Mouse (Mus musculus) hindbrain, embryonic 10.5 days (tissue): ENCODE data around the gene Cbx5. TPM values are rescaled to one million over a fixed set of nuclear protein-coding genes. Genes with fewer than 3 reads are reported as not detected.
A peak's percentile ranks its signal among the peaks of the same experiment; 100 is the strongest.
"Not testable (repeated sequence)": the region's sequence is repeated elsewhere in the genome, so short reads cannot be mapped to it uniquely, and the experiment has no call there.

Experiments used
- DNase-seq: peaks from one replicate; pipeline ENCODE4 v3.0.0-alpha.2; 2017; ENCODE audit warnings: low spot score
- H3K27ac ChIP-seq: fragments of 300-500 bp; sonication (generic); 2 replicates; pipeline ENCODE4 v1.5.1; 2016; ENCODE audit warnings: mild to moderate bottlenecking, moderate library complexity
- H3K27me3 ChIP-seq: fragments of 300-500 bp; sonication (generic); 2 replicates; pipeline ENCODE4 v1.6.1; 2016; ENCODE audit warnings: mild to moderate bottlenecking; ENCODE audit not compliant: poor library complexity, insufficient read depth, severe bottlenecking
- H3K36me3 ChIP-seq: fragments of 300-500 bp; sonication (generic); 2 replicates; pipeline ENCODE4 v1.6.1; 2016; ENCODE audit warnings: mild to moderate bottlenecking, moderate library complexity
- H3K4me1 ChIP-seq: fragments of 300-500 bp; sonication (generic); replicated peaks from 2 replicates; pipeline ENCODE4 v1.6.1; 2016; ENCODE audit warnings: mild to moderate bottlenecking
- H3K4me3 ChIP-seq: fragments of 300-500 bp; sonication (generic); 2 replicates; pipeline ENCODE4 v1.5.1; 2016; ENCODE audit warnings: mild to moderate bottlenecking, moderate library complexity
- H3K9me3 ChIP-seq: fragments of 300-500 bp; sonication (generic); 2 replicates; pipeline ENCODE4 v1.6.1; 2016; ENCODE audit warnings: mild to moderate bottlenecking, moderate library complexity
- WGBS: fragments of 180-500 bp; shearing (Covaris S2); methylation state at CpG from one replicate; pipeline ENCODE4 v1.1.7; 2016; 5-methylcytosine and 5-hydroxymethylcytosine counted together
- polyA plus RNA-seq: library from polyadenylated mRNA; unstranded; fragments of >200 nt; fragmentation: Nextera tagmentation; extraction: Ambion mirVana; gene quantifications from 2 replicates; pipeline ENCODE4 v1.2.1, GENCODE M21; 2016

The Cbx5 gene
- polyA plus RNA-seq, 1 experiment from 2014 or later: 157 TPM

GRCm38 (mm10) chr15:103259989-103260388, 20.4 kb upstream of the Cbx5 start:
- 79% methylated on average over 1 of the region's 1 CpGs for WGBS
- no peak for DNase-seq
- peaks cover 16% of the 10 kb centered on the region for H3K4me1 ChIP-seq
- H3K4me3 ChIP-seq: no peak overlapping the region
- H3K27ac ChIP-seq: no peak overlapping the region
- peaks cover 24% of the 10 kb centered on the region for H3K27me3 ChIP-seq
- no peaks in the 10 kb centered on the region for H3K36me3 ChIP-seq
- no peaks in the 10 kb centered on the region for H3K9me3 ChIP-seq

- no peak overlapping the region for H3K4me3 ChIP-seq
- H3K9me3 ChIP-seq: no peaks in the 10 kb centered on the region
- WGBS: 88% methylated on average over 5 of the region's 5 CpGs
- H3K27me3 ChIP-seq: peaks cover 33% of the 10 kb centered on the region
- H3K4me1 ChIP-seq: peaks cover 21% of the 10 kb centered on the region
- H3K27ac ChIP-seq: no peak overlapping the region
- no peak for DNase-seq
- H3K36me3 ChIP-seq: no peaks in the 10 kb centered on the region
These were observed 19.5 kb upstream of the Cbx5 start for GRCm38 (mm10) chr15:103259162-103259561.

- Histone ChIP-seq H3K4me3 (peak within 1 kb of the TSS; percentile 38), H3K27me3 (peaks cover 38% of the 10 kb centered on the region), H3K36me3 (no peaks in the 10 kb centered on the region), H3K27ac (peak within 1 kb of the TSS; percentile 62), H3K9me3 (no peaks in the 10 kb centered on the region), H3K4me1 (peaks cover 21% of the 10 kb centered on the region)
- no peak for DNase-seq
- 12% methylated on average over 15 of the region's 15 CpGs for WGBS
These were observed 18.4 kb upstream of the Cbx5 start, which contains the start of gene Nfe2 for GRCm38 (mm10) chr15:103257790-103258728. Gene Nfe2, minus strand, starts transcription at chr15:103258403.

DNA sequence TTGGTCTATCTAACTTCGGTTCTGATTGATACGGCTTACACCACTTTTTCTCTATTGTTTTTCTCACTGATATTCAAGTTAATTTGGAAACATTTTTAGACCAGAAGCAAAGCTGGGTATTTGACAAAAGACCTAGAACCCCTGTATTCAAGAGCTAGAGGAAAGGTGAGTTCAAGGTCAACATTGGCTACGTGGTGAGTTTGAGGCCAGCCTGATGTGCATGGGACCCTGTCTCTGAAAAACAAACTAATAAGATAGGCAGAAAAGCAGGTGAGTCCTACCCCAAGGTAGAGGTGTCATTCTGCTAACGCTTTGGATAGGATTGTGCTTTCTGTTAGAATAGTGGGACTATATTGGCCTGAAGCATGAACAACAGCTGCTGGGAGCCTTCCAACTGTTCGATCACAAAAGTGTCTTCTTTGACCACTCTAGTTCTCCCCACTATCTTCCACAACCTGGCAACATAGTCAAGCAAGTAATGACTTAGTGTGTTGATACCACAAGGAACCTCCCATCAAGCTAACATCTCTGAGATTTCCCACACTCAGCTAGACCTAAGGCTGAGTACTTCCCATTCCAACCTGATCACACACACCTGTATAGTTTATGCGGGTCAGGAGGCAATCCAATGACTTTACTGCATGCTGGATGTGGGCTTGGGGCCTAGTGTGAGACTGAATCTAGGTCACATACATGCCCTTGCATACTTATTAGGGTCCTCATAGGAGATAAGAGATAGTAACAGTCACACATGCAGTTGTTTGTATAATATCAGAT, 16.8 kb upstream of the Cbx5 start:
- no peaks in the 10 kb centered on the region for H3K36me3 ChIP-seq
- peaks cover 21% of the 10 kb centered on the region for H3K4me1 ChIP-seq
- H3K27ac ChIP-seq: no peak overlapping the region
- peaks cover 38% of the 10 kb centered on the region for H3K27me3 ChIP-seq
- WGBS: 90% methylated on average over 6 of the region's 6 CpGs
- H3K9me3 ChIP-seq: no peaks in the 10 kb centered on the region
- no peak for DNase-seq
- no peak overlapping the region for H3K4me3 ChIP-seq

DNA sequence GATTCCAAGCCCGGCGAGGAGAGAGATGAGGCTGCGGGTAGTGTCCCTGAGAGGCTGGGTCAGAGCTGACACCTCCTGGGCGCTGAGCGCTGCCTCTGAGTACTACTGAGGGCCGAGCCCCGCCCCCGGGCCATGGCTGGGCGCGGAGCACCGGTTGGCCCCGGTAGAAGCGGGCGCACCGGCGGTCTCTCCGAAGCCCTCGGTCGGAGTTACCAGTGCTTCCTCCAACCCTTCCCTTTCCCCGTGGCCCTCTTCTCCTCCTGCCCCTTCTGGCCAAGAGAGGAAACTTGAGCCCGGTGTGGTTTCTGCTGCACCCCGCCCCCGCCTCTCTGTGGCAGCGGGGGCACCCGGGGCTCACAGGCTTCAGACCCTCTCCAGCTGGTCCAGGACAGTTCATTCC, 15.6 kb upstream of the Cbx5 start:
- H3K36me3 ChIP-seq: no peaks in the 10 kb centered on the region
- H3K27ac ChIP-seq: peak overlapping the region; percentile 83
- H3K4me1 ChIP-seq: peaks cover 29% of the 10 kb centered on the region
- H3K4me3 ChIP-seq: peak overlapping the region; percentile 57
- DNase-seq: peak; percentile 57
- WGBS: 1% methylated on average over 25 of the region's 25 CpGs
- H3K9me3 ChIP-seq: no peaks in the 10 kb centered on the region
- peaks cover 38% of the 10 kb centered on the region for H3K27me3 ChIP-seq

DNA sequence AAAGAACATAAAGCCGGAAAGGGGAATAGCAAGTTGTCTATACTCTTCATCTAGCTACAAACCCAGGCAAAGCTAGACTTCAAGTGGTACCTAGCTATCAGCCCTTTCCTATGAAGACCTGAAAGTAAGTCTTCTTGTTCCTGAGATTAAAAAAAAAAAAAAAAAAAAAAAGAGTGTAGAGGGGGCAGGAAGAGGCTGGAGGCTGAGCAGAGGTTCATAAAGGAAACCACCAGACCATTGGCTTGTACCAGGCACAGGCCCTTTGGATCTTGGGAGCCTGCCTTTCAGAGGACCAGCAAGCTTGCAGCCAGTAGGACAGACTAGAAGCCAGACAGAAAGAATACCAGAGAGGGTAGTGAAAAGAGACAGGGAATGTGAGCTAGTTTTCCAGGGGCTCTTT, 13.7 kb upstream of the Cbx5 start:
- 96% methylated on average over 1 of the region's 1 CpGs for WGBS
- Histone ChIP-seq H3K4me1 (peaks cover 29% of the 10 kb centered on the region), H3K4me3 (0 out of 2 replicates have a peak overlapping the region, but pooled peaks have one; percentile 14), H3K27ac (no peak overlapping the region), H3K9me3 (no peaks in the 10 kb centered on the region), H3K27me3 (peaks cover 33% of the 10 kb centered on the region), H3K36me3 (peaks cover 12% of the 10 kb centered on the region)
- DNase-seq: no peak

DNA sequence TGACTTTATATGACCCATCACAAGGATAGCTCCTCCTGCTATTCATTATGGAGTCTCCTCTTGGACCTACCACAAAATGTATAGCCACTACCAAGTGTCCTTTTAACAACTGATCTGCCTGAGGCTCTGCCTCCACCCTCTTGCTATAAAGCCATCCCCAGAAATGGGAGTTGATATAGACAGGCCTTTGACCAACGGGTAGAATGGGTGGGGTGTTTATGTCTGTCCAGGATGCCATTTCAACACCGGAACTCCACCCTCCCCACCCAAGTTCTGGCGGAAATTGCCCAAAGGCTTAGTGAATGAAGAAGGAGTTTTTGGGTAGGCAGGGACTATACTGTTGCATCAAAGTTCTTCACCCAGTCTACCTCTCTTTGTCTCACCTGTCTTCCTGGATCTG, 13.0 kb upstream of the Cbx5 start:
- no peak for DNase-seq
- Histone ChIP-seq H3K27me3 (peaks cover 26% of the 10 kb centered on the region), H3K4me1 (peaks cover 22% of the 10 kb centered on the region), H3K36me3 (peaks cover 19% of the 10 kb centered on the region), H3K9me3 (no peaks in the 10 kb centered on the region), H3K4me3 (no peak overlapping the region), H3K27ac (no peak overlapping the region)
- WGBS: 86% methylated on average over 3 of the region's 3 CpGs

- H3K9me3 ChIP-seq: no peaks in the 10 kb centered on the region
- H3K27ac ChIP-seq: 0 out of 2 replicates have a peak overlapping the region, but pooled peaks have one; percentile 76
- DNase-seq: no peak
- H3K4me3 ChIP-seq: no peak overlapping the region
- peaks cover 25% of the 10 kb centered on the region for H3K27me3 ChIP-seq
- 64% methylated on average over 1 of the region's 1 CpGs for WGBS
- H3K4me1 ChIP-seq: peaks cover 21% of the 10 kb centered on the region
- peaks cover 30% of the 10 kb centered on the region for H3K36me3 ChIP-seq
These were observed 12.0 kb upstream of the Cbx5 start for GRCm38 (mm10) chr15:103251595-103251994.

- H3K27ac ChIP-seq: peak overlapping the region; percentile 76
- H3K4me3 ChIP-seq: peak overlapping the region; percentile 9; the same call in 1 of the 2 replicates
- peaks cover 23% of the 10 kb centered on the region for H3K4me1 ChIP-seq
- no peaks in the 10 kb centered on the region for H3K9me3 ChIP-seq
- peaks cover 43% of the 10 kb centered on the region for H3K36me3 ChIP-seq
- peaks cover 16% of the 10 kb centered on the region for H3K27me3 ChIP-seq
- DNase-seq: peak; percentile 81
- 27% methylated on average over 2 of the region's 2 CpGs for WGBS
These were observed 10.7 kb upstream of the Cbx5 start for GRCm38 (mm10) chr15:103250195-103250740.

DNA sequence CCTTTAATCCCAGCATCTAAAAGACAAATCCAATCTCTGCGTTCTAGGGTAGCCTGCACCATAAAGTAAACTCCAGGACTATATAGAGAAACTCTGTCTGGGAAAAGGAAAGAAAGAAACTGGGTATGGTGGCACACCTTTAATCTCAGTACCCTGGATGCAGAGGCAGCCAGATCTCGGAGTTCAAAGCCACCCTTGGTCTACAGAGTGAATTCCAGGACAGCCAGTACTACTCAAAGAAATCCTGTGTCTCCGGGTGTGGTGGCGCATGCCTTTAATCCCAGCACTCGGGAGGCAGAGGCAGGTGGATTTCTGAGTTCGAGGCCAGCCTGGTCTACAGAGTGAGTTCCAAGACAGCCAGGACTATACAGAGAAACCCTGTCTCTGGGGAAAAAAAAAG, 9.9 kb upstream of the Cbx5 start:
- not testable (repeated sequence) for H3K4me3 ChIP-seq, H3K27me3 ChIP-seq, DNase-seq, H3K9me3 ChIP-seq, H3K27ac ChIP-seq
- 88% methylated on average over 6 of the region's 6 CpGs for WGBS
- peaks cover 18% of the 10 kb centered on the region for H3K4me1 ChIP-seq
- H3K36me3 ChIP-seq: peaks cover 49% of the 10 kb centered on the region

- no peak overlapping the region for H3K27ac ChIP-seq
These were observed 9.0 kb upstream of the Cbx5 start for GRCm38 (mm10) chr15:103248401-103249313.

More at GRCm38 (mm10) chr15:103248401-103249313, 9.0 kb upstream of the Cbx5 start:
- no peak overlapping the region for H3K4me3 ChIP-seq
- H3K4me1 ChIP-seq: peaks cover 22% of the 10 kb centered on the region
- 88% methylated on average over 28 of the region's 28 CpGs for WGBS
- H3K27me3 ChIP-seq: no peaks in the 10 kb centered on the region
- no peaks in the 10 kb centered on the region for H3K9me3 ChIP-seq
- DNase-seq: peak; percentile 37
- peaks cover 54% of the 10 kb centered on the region for H3K36me3 ChIP-seq
